Mouse (Mus musculus) limb, embryonic 13.5 days (tissue): ENCODE measurements around the gene Sdhc. TPM values are rescaled to one million over a fixed set of nuclear protein-coding genes. Genes with fewer than 3 reads are reported as not detected.
"Not testable (repeated sequence)": the region's sequence is repeated elsewhere in the genome, so short reads cannot be mapped to it uniquely, and the experiment has no call there.

ENCODE experiments used
- ATAC-seq: fragments of 200-750 bp; cut with Nextera tagmentation; 2 replicates; pipeline ENCODE4 v1.8.0; 2017; ENCODE audit warnings: low read depth, moderate number of reproducible peaks, moderate TSS enrichment; ENCODE audit not compliant: low FRiP score
- H3K27ac ChIP-seq: fragments of 300-500 bp; sonication (generic); 2 replicates; pipeline ENCODE4 v1.5.1; 2015; ENCODE audit warnings: inconsistent platforms, mild to moderate bottlenecking, moderate library complexity
- H3K27me3 ChIP-seq: fragments of 300-500 bp; sonication (generic); 2 replicates; pipeline ENCODE4 v1.6.1; 2015; ENCODE audit warnings: mild to moderate bottlenecking, inconsistent platforms
- H3K36me3 ChIP-seq: fragments of 300-500 bp; sonication (generic); 2 replicates; pipeline ENCODE4 v1.6.1; 2015; ENCODE audit warnings: inconsistent platforms, mild to moderate bottlenecking, moderate library complexity
- H3K4me1 ChIP-seq: fragments of 300-500 bp; sonication (generic); 2 replicates; pipeline ENCODE4 v1.6.1; 2015; ENCODE audit warnings: inconsistent platforms
- H3K4me2 ChIP-seq: fragments of 300-500 bp; sonication (generic); replicated peaks from 2 replicates; pipeline ENCODE4 v1.6.1; 2015; ENCODE audit warnings: inconsistent platforms, mild to moderate bottlenecking, moderate library complexity
- H3K4me3 ChIP-seq: fragments of 300-500 bp; sonication (generic); 2 replicates; pipeline ENCODE4 v1.5.1; 2015; ENCODE audit warnings: moderate library complexity, mild to moderate bottlenecking, inconsistent platforms
- H3K9ac ChIP-seq: fragments of 300-500 bp; sonication (generic); 2 replicates; pipeline ENCODE4 v1.6.1; 2015; ENCODE audit warnings: mild to moderate bottlenecking, inconsistent platforms
- H3K9me3 ChIP-seq: fragments of 300-500 bp; sonication (generic); 2 replicates; pipeline ENCODE4 v1.6.1; 2016; ENCODE audit warnings: inconsistent platforms
- WGBS: fragments of 180-500 bp; shearing (Covaris S2); methylation state at CpG from one replicate; pipeline ENCODE4 v1.1.7; 2015; 5-methylcytosine and 5-hydroxymethylcytosine counted together
- polyA plus RNA-seq: library from polyadenylated mRNA; unstranded; fragments of >200 nt; fragmentation: Nextera tagmentation; extraction: Ambion mirVana; gene quantifications from 2 replicates; pipeline ENCODE4 v1.2.1, GENCODE M21; 2015

The Sdhc gene
- polyA plus RNA-seq, 1 experiment from 2014 or later = 236 TPM

- Histone ChIP-seq H3K4me2 (no peak overlapping the region), H3K9me3 (no peaks in the 10 kb centered on the region), H3K4me1 (peaks cover 9% of the 10 kb centered on the region; the same call in 1 of the 2 replicates), H3K27ac (no peak overlapping the region), H3K9ac (no peak overlapping the region), H3K4me3 (no peak overlapping the region), H3K27me3 (peaks cover 42% of the 10 kb centered on the region), H3K36me3 (no peaks in the 10 kb centered on the region)
- 82% methylated on average over 3 of the region's 3 CpGs for WGBS
- no peak for ATAC-seq
These were observed 12.1 kb upstream of the Sdhc start for GRCm38 (mm10) chr1:171162526-171162925.

GRCm38 (mm10) chr1:171159485-171159975 lies 9.1 kb upstream of the Sdhc start:
- Histone ChIP-seq H3K27me3 (peaks cover 58% of the 10 kb centered on the region), H3K9ac (peak overlapping the region; percentile 31; the same call in 1 of the 2 replicates), H3K27ac (no peak overlapping the region), H3K4me3 (peak overlapping the region; percentile 29), H3K36me3 (no peaks in the 10 kb centered on the region), H3K4me1 (peaks cover 9% of the 10 kb centered on the region; the same call in 1 of the 2 replicates), H3K9me3 (no peaks in the 10 kb centered on the region), H3K4me2 (peak overlapping the region; percentile 58)
- ATAC-seq = no peak
- 5% methylated on average over 15 of the region's 15 CpGs for WGBS

- peaks cover 9% of the 10 kb centered on the region; the same call in 1 of the 2 replicates for H3K4me1 ChIP-seq
- H3K27me3 ChIP-seq = peaks cover 56% of the 10 kb centered on the region
- no peaks in the 10 kb centered on the region for H3K9me3 ChIP-seq
- ATAC-seq = no peak
- H3K36me3 ChIP-seq = no peaks in the 10 kb centered on the region
- H3K4me3 ChIP-seq = no peak overlapping the region
- no peak overlapping the region for H3K27ac ChIP-seq
- H3K4me2 ChIP-seq = no peak overlapping the region
- H3K9ac ChIP-seq = no peak overlapping the region
These were observed 7.6 kb upstream of the Sdhc start for GRCm38 (mm10) chr1:171157965-171158364.

- Histone ChIP-seq H3K9ac (no peak overlapping the region), H3K36me3 (no peaks in the 10 kb centered on the region), H3K4me2 (no peak overlapping the region), H3K4me1 (peaks cover 9% of the 10 kb centered on the region; the same call in 1 of the 2 replicates), H3K27ac (no peak overlapping the region), H3K27me3 (peaks cover 55% of the 10 kb centered on the region), H3K4me3 (no peak overlapping the region), H3K9me3 (no peaks in the 10 kb centered on the region)
- ATAC-seq = no peak
- WGBS = 77% methylated on average over 3 of the region's 3 CpGs
These were observed 6.2 kb upstream of the Sdhc start for GRCm38 (mm10) chr1:171156644-171157043.

GRCm38 (mm10) chr1:171151966-171152365 lies 1.6 kb upstream of the Sdhc start:
- no peak overlapping the region for H3K9ac ChIP-seq
- 80% methylated on average over 4 of the region's 4 CpGs for WGBS
- no peak overlapping the region for H3K4me3 ChIP-seq
- peaks cover 13% of the 10 kb centered on the region for H3K4me1 ChIP-seq
- no peaks in the 10 kb centered on the region for H3K9me3 ChIP-seq
- peaks cover 13% of the 10 kb centered on the region for H3K27me3 ChIP-seq
- no peak for ATAC-seq
- no peaks in the 10 kb centered on the region for H3K36me3 ChIP-seq
- no peak overlapping the region for H3K4me2 ChIP-seq
- H3K27ac ChIP-seq = no peak overlapping the region

- peaks cover 2% of the 10 kb centered on the region for H3K36me3 ChIP-seq
- no peaks in the 10 kb centered on the region for H3K9me3 ChIP-seq
- peak; percentile 29; the same call in 1 of the 2 replicates for ATAC-seq
- H3K4me1 ChIP-seq = peaks cover 13% of the 10 kb centered on the region
- H3K9ac ChIP-seq = peak overlapping the region; percentile 94
- peak overlapping the region; percentile 89 for H3K4me2 ChIP-seq
- H3K27me3 ChIP-seq = peaks cover 3% of the 10 kb centered on the region; the same call in 1 of the 2 replicates
- peak overlapping the region; percentile 97 for H3K4me3 ChIP-seq
- WGBS = 3% methylated on average over 18 of the region's 18 CpGs
- H3K27ac ChIP-seq = peak overlapping the region; percentile 78
These were observed 512 bp upstream of the Sdhc start for GRCm38 (mm10) chr1:171150838-171151391.

GRCm38 (mm10) chr1:171142981-171143380 lies 7.4 kb downstream of the Sdhc start:
- H3K27me3 ChIP-seq, H3K27ac ChIP-seq, H3K9ac ChIP-seq, ATAC-seq, H3K4me3 ChIP-seq, H3K9me3 ChIP-seq, H3K4me2 ChIP-seq, H3K4me1 ChIP-seq: not testable (repeated sequence)
- 82% methylated on average over 11 of the region's 11 CpGs for WGBS
- H3K36me3 ChIP-seq = peaks cover 70% of the 10 kb centered on the region

- peaks cover 92% of the 10 kb centered on the region for H3K36me3 ChIP-seq
- H3K9me3 ChIP-seq, H3K4me3 ChIP-seq, H3K9ac ChIP-seq, H3K27me3 ChIP-seq, H3K27ac ChIP-seq, ATAC-seq, H3K4me2 ChIP-seq, H3K4me1 ChIP-seq: not testable (repeated sequence)
- WGBS = 91% methylated on average over 8 of the region's 8 CpGs
These were observed 12.8 kb downstream of the Sdhc start for GRCm38 (mm10) chr1:171137486-171138155.

- Histone ChIP-seq H3K4me2 (no peak overlapping the region), H3K36me3 (peaks cover 89% of the 10 kb centered on the region), H3K27ac (no peak overlapping the region), H3K9ac (no peak overlapping the region), H3K4me1 (no peaks in the 10 kb centered on the region), H3K9me3 (no peaks in the 10 kb centered on the region), H3K27me3 (no peaks in the 10 kb centered on the region), H3K4me3 (no peak overlapping the region)
- WGBS = 100% methylated on average over 2 of the region's 2 CpGs
- no peak for ATAC-seq
These were observed 14.8 kb downstream of the Sdhc start for GRCm38 (mm10) chr1:171135600-171135999.

- no peaks in the 10 kb centered on the region for H3K4me1 ChIP-seq
- no peaks in the 10 kb centered on the region for H3K27me3 ChIP-seq
- H3K4me2 ChIP-seq = no peak overlapping the region
- H3K9me3 ChIP-seq = no peaks in the 10 kb centered on the region
- peaks cover 81% of the 10 kb centered on the region for H3K36me3 ChIP-seq
- H3K9ac ChIP-seq = no peak overlapping the region
- no peak for ATAC-seq
- WGBS = 88% methylated on average over 1 of the region's 1 CpGs
- H3K4me3 ChIP-seq = no peak overlapping the region
- no peak overlapping the region for H3K27ac ChIP-seq
These were observed 19.4 kb downstream of the Sdhc start for GRCm38 (mm10) chr1:171130971-171131370.

- no peak overlapping the region for H3K4me3 ChIP-seq
- 72% methylated on average over 7 of the region's 7 CpGs for WGBS
- no peaks in the 10 kb centered on the region for H3K27me3 ChIP-seq
- ATAC-seq = no peak
- no peak overlapping the region for H3K9ac ChIP-seq
- H3K4me1 ChIP-seq = no peaks in the 10 kb centered on the region
- H3K4me2 ChIP-seq = no peak overlapping the region
- H3K36me3 ChIP-seq = peaks cover 65% of the 10 kb centered on the region
- H3K27ac ChIP-seq = no peak overlapping the region
- no peaks in the 10 kb centered on the region for H3K9me3 ChIP-seq
These were observed 21.2 kb downstream of the Sdhc start for GRCm38 (mm10) chr1:171129251-171129650.

- Histone ChIP-seq H3K9me3 (no peaks in the 10 kb centered on the region), H3K27ac (no peak overlapping the region), H3K27me3 (no peaks in the 10 kb centered on the region), H3K4me3 (no peak overlapping the region), H3K4me1 (no peaks in the 10 kb centered on the region), H3K9ac (no peak overlapping the region), H3K36me3 (peaks cover 20% of the 10 kb centered on the region), H3K4me2 (no peak overlapping the region)
- ATAC-seq = no peak
- 93% methylated on average over 5 of the region's 5 CpGs for WGBS
These were observed 26.0 kb downstream of the Sdhc start for GRCm38 (mm10) chr1:171124398-171124797.
